Mouse (Mus musculus) forebrain, postnatal 0 days (tissue): ENCODE measurements at regions not wholly inside any gene's neighbourhood (a gene's known extent, or its start where the extent isn't known, plus 50 kb on each side); places are given as distances from the start of the nearest gene placed in this dataset.

Source experiments
- ATAC-seq: fragments of 200-750 bp; cut with Nextera tagmentation; 2 replicates; pipeline ENCODE4 v1.8.0; 2017; ENCODE audit warnings: mild to moderate bottlenecking, moderate library complexity
- DNase-seq: peaks from one replicate; pipeline ENCODE4 v3.0.0-alpha.2; 2015
- H3K27ac ChIP-seq: fragments of 300-500 bp; sonication (generic); 2 replicates; pipeline ENCODE4 v1.5.1; 2014; ENCODE audit warnings: low read depth, mild to moderate bottlenecking, antibody characterized with exemption, low read length, moderate library complexity, mixed read lengths
- H3K27me3 ChIP-seq: fragments of 300-500 bp; sonication (generic); 2 replicates; pipeline ENCODE4 v1.6.1; 2014; ENCODE audit warnings: mild to moderate bottlenecking, low read length, mixed read lengths; ENCODE audit not compliant: insufficient read depth
- H3K36me3 ChIP-seq: fragments of 300-500 bp; sonication (generic); 2 replicates; pipeline ENCODE4 v1.6.1; 2014; ENCODE audit warnings: mild to moderate bottlenecking, moderate library complexity; ENCODE audit not compliant: insufficient read depth
- H3K4me1 ChIP-seq: fragments of 300-500 bp; sonication (generic); 2 replicates; pipeline ENCODE4 v1.6.1; 2014; ENCODE audit warnings: antibody characterized with exemption; ENCODE audit not compliant: insufficient read depth
- H3K4me2 ChIP-seq: fragments of 300-500 bp; sonication (generic); 2 replicates; pipeline ENCODE4 v1.6.1; 2014; ENCODE audit warnings: low read depth, mild to moderate bottlenecking, moderate library complexity
- H3K4me3 ChIP-seq: fragments of 300-500 bp; sonication (generic); 2 replicates; pipeline ENCODE4 v1.5.1; 2014; ENCODE audit warnings: low read depth, low read length, mixed read lengths
- H3K9ac ChIP-seq: fragments of 300-500 bp; sonication (generic); 2 replicates; pipeline ENCODE4 v1.6.1; 2014; ENCODE audit warnings: mild to moderate bottlenecking
- H3K9me3 ChIP-seq: fragments of 300-500 bp; sonication (generic); 2 replicates; pipeline ENCODE4 v1.6.1; 2016; ENCODE audit warnings: low read length
- CTCF ChIP-seq: sonication (generic); IDR thresholded peaks from 2 replicates; pipeline ENCODE4 v1.5.1; 2016; ENCODE audit warnings: antibody characterized with exemption, control low read depth, low read depth

- H3K9me3 ChIP-seq: no peaks in the 10 kb centered on the region
- no peak overlapping the region for H3K9ac ChIP-seq
- no peak overlapping the region for H3K4me2 ChIP-seq
- ATAC-seq: no peak
- no peaks in the 10 kb centered on the region for H3K27me3 ChIP-seq
- H3K4me1 ChIP-seq: no peaks in the 10 kb centered on the region
- TF ChIP-seq CTCF: no peak
- no peak for DNase-seq
- no peaks in the 10 kb centered on the region for H3K36me3 ChIP-seq
- no peak overlapping the region for H3K4me3 ChIP-seq
- no peak overlapping the region for H3K27ac ChIP-seq
Measured at GRCm38 (mm10) chr1:159470941-159471340, 52.6 kb upstream of the Tnr start.
